Mouse (Mus musculus) E14TG2a.4 (cell line): ENCODE measurements at regions not wholly inside any gene's neighbourhood (a gene's known extent, or its start where the extent isn't known, plus 50 kb on each side); places are given as distances from the start of the nearest gene placed in this dataset.

Experiments used
- CTCF ChIP-seq: conservative IDR thresholded peaks from 2 replicates; pipeline ENCODE4 v1.5.1; 2014; ENCODE audit warnings: low read length
- POU5F1 ChIP-seq: IDR thresholded peaks from 2 replicates; pipeline ENCODE4 v1.6.1; 2014; ENCODE audit warnings: low read length, borderline replicate concordance

- TF ChIP-seq CTCF (no peak), POU5F1 (no peak)
Measured at GRCm38 (mm10) chr10:125693505-125693904, 272.5 kb upstream of the Lrig3 start.
